Mouse (Mus musculus): ENCODE measurements at regions not wholly inside any gene's neighbourhood (a gene's known extent, or its start where the extent isn't known, plus 50 kb on each side); places are given as distances from the start of the nearest gene placed in this dataset.

- DNase-seq = no peak
Observed at GRCm38 (mm10) chr8:89152867-89153595, 109.1 kb upstream of the Sall1 start.

- DNase-seq = no peak
Observed at GRCm38 (mm10) chr8:89152331-89152730, 108.4 kb upstream of the Sall1 start.

- DNase-seq = no peak
Observed at GRCm38 (mm10) chr8:89150952-89151351, 107.0 kb upstream of the Sall1 start.

GRCm38 (mm10) chr8:89141529-89142235, 97.7 kb upstream of the Sall1 start:
- DNase-seq = no peak

GRCm38 (mm10) chr8:89139876-89140275, 95.9 kb upstream of the Sall1 start:
- no peak for DNase-seq

GRCm38 (mm10) chr8:89138416-89139125, 94.6 kb upstream of the Sall1 start:
- no peak for DNase-seq

- no peak for DNase-seq
Observed at GRCm38 (mm10) chr8:89134581-89135484, 90.9 kb upstream of the Sall1 start.

- DNase-seq = no peak
Observed at GRCm38 (mm10) chr8:89134058-89134457, 90.1 kb upstream of the Sall1 start.

- no peak for DNase-seq
Observed at GRCm38 (mm10) chr8:89121051-89121450, 77.1 kb upstream of the Sall1 start.

GRCm38 (mm10) chr8:89107895-89108660, 64.1 kb upstream of the Sall1 start:
- no peak for DNase-seq

- no peak for DNase-seq
Observed at GRCm38 (mm10) chr8:89106346-89106745, 62.4 kb upstream of the Sall1 start.

- no peak for DNase-seq
Observed at GRCm38 (mm10) chr8:89097396-89097795, 53.4 kb upstream of the Sall1 start.
